Mouse (Mus musculus): ENCODE measurements around the gene Fitm1.
A peak's percentile ranks its signal among the peaks of the same experiment; 100 is the strongest.

The Fitm1 gene

DNA sequence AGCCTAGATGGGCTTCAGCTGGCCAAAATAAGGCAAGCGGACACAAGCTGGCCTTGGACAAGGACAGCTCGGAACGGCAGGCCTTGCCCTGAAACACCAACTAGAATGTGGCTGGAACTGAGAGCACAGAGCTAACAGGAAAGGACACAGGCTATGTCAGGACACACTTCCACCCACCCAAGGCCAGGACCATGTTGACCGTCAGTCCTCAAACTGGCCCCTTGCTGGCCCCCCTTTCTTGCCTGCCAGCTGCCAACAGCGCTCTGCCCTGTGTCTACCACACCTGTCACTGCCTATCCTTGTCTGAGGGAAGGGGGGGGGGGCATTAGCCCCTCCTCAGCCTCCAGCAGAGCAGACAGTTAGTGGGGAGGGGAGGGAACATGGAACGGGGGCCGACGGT, at the start of gene Fitm1:
Gene Fitm1 (plus strand): TSS at position 316 of the 400 bp plus-strand sequence.
- no peak for DNase-seq (ENCODE audit: low read depth in 2 of 2, low spot score in 2 of 2)

DNA sequence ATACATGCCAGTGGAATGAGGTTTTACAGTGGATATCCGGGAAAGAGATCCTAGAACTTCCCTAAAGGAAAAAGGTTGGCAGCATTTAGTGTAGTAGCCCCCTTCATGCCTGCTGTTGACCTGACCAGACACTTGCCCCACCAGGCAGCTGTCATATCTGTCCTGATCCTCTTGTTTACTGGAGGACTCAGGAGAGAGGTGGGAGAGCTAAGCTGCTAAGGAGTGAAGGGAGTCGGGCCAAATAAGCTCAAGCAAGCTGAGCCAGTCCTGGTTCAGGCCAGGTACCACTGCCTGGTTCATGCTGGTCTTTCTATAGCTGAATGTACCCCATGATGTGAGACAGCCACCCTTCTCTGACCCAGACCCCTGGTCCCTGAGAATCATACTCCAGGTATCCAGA, 48.7 kb upstream of the Fitm1 start:
- DNase-seq (ENCODE audit: low read depth in 2 of 2, low spot score in 2 of 2) = no peak

DNA sequence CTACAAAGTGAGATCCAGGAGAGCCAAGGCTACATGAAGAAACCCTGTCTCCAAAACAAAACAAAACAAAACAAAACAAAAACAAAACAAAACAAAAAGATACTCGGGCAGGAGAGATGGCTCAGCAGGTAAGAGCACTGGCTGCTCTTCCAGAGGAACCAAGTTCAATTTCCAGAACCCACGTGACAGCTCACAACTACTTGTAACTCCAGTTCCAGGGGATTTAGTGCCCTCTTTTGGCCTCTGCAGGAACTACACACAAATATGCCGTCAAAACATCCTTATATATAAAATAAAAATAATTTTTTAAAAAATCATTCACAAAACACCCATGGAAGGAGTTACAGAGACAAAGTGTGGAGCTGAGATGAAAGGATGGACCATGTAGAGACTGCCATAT, 47.5 kb upstream of the Fitm1 start:
- DNase-seq (ENCODE audit: low read depth in 2 of 2, low spot score in 2 of 2) = peak; percentile 19 to 32

DNA sequence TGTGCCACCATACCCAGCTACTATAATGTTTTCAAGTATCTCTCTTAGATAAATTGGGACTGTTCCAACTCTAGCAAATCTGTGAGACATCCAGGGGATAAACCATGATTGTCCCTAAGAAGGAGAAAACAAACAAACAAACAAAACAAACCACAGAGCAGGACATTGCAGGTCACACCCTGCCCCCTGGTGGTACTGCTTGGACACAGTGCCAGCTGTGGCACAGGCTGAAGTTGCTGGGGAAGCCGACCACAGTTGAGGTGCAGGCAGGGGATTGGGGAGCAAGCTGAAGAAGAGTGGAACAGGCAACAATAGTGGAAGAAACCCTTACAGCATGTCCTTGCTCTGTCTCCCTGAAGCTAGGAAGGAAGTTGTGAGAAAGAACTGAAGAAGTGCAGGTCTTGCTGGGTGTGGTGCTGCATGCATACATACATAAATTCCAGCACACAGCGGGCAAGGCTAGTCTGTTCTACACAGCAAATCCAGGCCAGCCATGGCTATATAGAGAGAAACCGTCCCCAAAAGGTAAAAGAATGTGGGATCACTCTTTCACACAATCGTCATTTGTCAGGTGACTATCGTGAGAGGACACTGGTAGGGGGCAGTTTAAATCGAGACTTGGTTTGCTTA, 39.2 kb upstream of the Fitm1 start:
- peak in 1 of 2 experiments; percentile 10 for DNase-seq (ENCODE audit: low read depth in 2 of 2, low spot score in 2 of 2)

DNA sequence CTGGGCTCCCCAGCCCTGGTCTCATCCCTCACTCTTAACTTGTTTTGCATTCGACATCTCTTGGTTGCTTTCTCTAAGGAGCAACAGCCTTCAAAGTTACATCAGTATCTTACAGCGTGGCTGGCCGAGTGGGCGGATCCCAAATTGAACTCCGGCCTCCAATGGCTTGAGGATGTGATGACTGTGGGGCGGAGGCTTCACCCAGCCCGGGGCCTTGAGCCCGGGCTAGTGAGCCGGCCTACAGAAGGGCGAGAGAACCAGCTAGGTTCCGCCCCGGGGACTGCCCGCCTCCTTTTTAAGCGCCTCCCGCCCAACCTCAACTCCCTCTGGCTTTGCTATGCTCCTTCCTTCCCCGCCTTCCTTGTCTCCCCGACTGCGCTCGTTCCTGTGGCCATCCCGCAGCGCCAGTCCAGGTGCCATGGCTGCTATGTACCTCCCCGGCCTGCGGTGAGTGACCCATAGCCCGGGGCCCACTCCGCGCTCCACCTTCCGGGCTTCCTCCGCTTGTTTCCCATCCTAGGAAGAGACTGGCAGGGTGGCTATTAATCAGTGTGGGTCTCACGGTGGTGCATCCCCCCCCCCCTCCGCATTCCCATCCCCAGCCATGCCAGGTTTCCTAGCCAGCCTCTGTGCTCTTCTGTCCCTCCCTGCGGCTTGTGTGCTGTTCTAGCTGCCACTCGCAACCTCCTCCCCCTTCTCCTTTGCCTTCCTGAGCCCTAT, 35.2 kb upstream of the Fitm1 start, which contains the start of gene Pck2:
Gene Pck2 (plus strand): TSS at position 200 of the 720 bp plus-strand sequence.
- peak in 1 of 2 experiments; percentile 34 for DNase-seq (ENCODE audit: low read depth in 2 of 2, low spot score in 2 of 2)

DNA sequence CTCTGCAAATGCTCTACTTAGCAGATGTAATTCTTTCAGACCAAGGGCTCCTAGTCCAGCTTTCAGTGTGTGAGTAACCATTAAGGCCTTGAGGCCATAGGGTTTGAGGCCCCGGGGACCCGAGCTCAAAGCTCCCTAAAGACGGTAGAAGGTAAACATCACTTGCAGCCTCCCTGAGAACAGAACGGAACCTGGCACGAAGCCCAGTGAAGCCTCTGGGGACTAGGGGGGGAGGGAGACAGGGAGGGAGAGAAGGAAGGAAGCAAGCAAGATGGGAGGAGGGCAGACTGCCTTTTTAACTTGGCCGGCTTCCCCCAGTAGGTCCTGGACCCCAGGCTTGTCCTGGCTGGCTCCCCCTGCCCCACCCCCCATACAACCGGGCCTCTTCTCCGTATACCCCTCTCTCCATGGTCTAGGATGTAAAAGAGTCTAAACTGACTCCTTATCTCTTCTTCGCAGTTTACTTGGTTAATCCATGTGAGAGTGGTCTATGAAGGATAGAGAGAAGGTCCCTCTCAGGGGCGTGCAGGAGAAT, 34.6 kb upstream of the Fitm1 start:
- DNase-seq (ENCODE audit: low read depth in 2 of 2, low spot score in 2 of 2) = peak; percentile 20 to 53

DNA sequence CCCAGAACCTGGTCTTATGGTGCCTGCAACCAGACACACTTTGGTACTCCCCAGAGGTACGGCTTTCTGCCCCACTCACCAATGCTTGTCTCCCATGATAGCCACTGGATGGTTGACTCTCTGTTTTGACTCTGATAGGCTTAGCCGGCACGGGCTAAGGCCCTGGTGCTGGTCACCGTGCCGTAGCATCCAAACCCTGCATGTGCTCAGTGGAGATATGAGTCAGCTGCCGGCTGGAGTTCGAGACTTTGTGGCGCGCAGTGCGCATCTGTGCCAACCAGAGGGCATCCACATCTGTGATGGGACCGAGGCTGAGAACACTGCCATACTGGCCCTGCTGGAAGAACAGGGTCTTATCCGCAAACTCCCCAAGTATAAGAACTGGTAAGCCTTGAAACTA, 33.1 kb upstream of the Fitm1 start:
- DNase-seq (ENCODE audit: low read depth in 2 of 2, low spot score in 2 of 2) = no peak

DNA sequence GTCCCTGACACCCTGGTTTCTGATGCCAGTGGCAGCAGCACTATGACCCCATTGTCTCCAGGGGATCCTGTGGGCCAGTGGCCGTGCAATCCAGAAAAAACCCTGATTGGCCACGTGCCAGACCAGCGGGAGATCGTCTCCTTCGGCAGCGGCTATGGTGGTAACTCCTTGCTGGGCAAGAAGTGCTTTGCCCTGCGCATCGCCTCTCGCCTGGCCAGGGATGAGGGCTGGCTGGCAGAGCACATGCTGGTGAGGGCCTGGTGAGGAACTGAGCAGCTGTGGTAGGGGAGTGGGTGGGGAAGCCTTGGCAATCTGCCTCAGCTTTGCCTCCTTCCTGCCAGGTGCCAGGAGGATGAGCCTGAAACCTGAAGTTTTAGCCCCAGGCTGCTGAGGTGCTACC, 31.1 kb upstream of the Fitm1 start:
- no peak for DNase-seq (ENCODE audit: low read depth in 2 of 2, low spot score in 2 of 2)

DNA sequence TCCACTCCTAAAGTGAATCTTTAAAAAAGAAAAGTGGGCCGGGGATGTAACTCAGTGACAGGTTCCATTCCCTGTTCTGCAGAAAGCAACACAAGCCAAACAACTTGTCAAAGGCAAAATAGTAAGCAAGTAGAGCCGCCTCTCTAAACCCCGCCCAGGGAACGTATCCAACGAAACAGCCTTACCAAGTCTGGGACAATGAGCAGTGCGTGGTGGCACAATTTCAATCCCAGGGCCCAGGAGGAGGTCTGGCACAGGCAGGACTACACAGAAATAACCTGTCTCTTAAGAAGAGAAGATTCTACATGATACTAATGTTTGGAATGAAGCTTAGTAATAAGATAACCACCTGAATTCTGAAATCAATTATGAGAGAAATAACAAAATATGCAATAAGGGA, 25.2 kb upstream of the Fitm1 start:
- no peak for DNase-seq (ENCODE audit: low read depth in 2 of 2, low spot score in 2 of 2)

DNA sequence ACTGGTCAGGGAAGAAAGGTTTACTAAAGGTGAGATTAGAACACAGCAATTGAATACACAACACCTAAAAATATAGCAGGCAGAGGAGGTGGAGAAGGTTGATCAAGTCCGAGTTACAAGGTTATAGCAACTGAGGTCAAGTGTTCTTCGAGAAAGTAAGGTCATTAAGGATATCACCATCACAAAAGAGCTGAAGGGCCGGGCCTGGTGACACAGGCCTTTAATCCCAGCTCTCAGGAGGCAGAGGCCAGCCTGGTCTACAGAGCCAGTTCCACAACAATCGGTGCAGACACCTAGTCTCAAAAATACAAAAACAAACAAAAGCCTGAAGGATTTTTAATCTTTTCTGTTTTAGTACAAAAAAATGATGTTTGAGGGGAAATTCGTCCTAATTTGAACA, 24.1 kb upstream of the Fitm1 start:
- no peak for DNase-seq (ENCODE audit: low read depth in 2 of 2, low spot score in 2 of 2)

DNA sequence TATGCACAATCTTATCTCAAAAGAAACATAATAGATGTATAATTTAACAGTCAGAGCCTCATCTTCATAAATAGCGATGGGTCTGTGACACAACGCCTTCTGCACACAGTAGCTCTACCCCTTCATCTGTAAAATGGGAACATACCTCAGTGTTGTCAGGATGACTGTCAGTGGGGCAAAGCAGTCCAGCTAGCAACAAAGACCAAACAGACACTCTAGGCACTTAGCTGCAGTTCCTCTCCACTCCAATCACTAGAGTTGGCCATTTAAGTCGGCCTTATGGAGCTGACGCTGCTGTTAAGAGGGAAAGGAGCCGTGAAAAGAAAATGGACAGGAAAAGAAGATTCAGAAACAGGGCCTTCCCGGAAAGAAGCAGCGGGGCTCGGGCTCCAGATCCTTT, 23.6 kb upstream of the Fitm1 start:
- no peak for DNase-seq (ENCODE audit: low read depth in 2 of 2, low spot score in 2 of 2)

DNA sequence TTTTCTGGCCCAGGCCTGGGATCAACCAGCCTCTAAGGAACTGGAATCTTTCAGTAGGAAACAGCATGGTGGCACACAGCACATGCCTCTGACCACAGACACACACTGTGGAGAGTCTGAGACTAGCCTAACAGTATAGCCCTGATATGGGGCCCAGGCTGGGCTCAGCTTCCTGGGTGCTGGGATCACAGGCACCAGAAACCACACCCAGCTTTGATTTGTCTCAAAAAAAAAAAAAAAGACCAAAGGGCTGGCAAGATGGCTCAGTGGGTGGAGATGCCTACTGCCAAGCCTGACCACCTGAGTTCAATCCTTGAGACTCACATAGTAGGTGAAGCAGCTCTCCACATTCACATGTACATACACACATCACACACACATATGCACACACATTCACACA, 20.8 kb upstream of the Fitm1 start:
- DNase-seq (ENCODE audit: low read depth in 2 of 2, low spot score in 2 of 2) = no peak

DNA sequence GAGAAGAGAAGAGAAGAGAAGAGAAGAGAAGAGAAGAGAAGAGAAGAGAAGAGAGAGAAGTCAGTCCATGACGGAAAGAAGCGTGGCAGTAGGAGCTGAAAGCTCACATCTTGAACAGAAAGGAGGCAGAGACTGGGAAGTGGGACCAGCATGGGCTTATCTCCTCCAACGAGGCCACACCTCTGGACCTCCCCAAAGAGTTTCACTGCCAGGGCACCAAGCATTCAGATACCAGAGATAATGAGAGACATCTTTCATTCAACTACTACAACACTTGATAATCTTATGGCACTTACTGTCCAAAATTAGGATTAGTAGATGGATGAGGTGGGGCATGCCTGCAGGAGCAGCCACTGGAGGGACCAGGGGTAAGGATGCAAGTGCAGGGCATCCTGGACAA, 19.6 kb upstream of the Fitm1 start:
- no peak for DNase-seq (ENCODE audit: low read depth in 2 of 2, low spot score in 2 of 2)

DNA sequence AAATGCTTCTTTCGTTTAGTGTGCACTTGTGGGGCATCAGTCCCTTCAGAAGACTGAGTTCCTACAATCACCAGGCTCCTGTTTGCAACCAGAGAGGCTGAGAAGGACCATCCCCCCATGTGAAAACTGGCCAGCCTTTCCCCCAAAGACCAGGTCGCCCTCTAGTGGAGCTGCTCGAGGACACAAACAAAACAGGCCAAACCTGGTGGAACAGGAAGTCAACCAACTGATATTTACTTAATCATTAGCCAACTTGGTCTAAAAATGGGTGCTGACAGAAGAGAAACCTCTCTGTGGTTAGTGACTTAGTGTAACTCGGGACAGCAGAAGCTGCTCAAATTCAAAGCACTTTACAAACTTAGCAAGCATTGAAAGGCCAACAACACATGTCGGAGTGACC, 18.4 kb upstream of the Fitm1 start:
- DNase-seq (ENCODE audit: low read depth in 2 of 2, low spot score in 2 of 2) = peak; percentile 51 to 68

DNA sequence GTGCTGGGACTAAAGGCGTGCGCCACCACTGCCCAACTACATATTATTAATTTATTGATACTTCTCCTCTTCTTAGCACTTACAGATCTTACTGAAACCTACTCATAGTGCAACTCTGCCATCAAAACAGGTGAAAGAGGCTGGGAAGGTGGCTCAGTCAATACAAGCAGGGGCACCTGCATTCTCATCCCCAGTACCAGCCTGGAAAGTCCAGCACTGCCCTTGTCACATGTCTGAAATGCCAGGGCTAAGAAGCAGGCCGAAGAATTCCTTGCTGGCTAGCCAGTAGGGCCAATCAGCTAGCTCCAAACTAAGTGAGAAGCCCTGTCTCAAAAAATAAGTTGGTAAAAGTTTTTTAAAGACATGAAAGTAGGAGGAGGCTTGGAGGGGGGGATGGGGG, 17.8 kb upstream of the Fitm1 start:
- no peak for DNase-seq (ENCODE audit: low read depth in 2 of 2, low spot score in 2 of 2)

DNA sequence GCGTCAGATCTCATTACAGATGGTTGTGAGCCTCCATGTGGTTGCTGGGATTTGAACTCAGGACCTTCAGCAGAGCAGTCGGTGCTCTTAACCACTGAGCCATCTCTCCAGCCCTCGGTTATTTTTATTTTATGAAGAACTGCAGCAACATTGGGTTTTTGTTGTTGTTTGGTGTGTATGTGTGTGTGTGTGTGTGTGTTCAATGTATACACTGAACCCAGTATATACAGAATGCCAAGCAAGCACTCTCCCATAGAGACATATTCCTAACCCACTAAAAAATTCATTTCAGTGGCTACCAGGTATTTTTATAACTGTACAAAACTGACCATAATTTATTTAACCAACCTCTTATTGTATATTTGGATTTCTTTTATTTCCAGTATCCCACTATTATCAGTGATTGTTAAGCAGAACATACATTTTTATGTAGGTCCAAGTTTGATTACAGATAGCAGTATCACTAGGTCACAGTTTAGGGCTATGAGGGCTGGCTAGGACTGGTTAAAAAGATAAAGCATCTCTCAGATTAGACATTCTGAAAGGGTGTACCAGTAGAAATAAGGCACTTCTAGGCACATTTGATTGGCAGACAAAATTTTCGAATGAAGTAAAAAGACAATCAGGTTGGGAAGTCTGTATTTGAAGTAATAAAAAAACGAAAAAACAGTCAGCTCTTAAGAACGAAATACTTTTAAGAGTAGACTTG, 16.5 kb upstream of the Fitm1 start:
- DNase-seq (ENCODE audit: low read depth in 2 of 2, low spot score in 2 of 2) = no peak

DNA sequence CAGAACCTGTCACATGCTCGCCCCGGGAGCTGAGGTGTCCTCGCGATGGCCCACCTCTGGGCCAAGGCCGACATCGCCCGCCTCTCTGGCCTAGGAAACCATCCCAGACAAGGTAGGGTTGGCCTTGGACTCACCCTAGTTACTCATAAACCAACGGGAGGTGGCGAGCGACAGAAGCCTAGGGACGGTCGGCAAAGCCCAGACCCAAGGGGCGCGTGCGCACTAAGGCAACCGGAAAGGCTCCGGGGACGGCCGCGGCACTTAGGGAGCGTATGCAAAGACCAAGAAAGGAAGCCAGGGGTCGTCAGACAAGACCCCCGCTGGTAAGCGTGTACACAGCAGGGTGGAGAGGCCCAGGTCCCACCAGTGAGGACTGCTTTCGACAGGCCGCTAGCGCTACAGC, 15.6 kb upstream of the Fitm1 start, which contains the start of gene Dcaf11:
Gene Dcaf11 (plus strand): TSS at position 208 of the 403 bp plus-strand sequence.
- peak; percentile 68 to 77 for DNase-seq (ENCODE audit: low read depth in 2 of 2, low spot score in 2 of 2)

DNA sequence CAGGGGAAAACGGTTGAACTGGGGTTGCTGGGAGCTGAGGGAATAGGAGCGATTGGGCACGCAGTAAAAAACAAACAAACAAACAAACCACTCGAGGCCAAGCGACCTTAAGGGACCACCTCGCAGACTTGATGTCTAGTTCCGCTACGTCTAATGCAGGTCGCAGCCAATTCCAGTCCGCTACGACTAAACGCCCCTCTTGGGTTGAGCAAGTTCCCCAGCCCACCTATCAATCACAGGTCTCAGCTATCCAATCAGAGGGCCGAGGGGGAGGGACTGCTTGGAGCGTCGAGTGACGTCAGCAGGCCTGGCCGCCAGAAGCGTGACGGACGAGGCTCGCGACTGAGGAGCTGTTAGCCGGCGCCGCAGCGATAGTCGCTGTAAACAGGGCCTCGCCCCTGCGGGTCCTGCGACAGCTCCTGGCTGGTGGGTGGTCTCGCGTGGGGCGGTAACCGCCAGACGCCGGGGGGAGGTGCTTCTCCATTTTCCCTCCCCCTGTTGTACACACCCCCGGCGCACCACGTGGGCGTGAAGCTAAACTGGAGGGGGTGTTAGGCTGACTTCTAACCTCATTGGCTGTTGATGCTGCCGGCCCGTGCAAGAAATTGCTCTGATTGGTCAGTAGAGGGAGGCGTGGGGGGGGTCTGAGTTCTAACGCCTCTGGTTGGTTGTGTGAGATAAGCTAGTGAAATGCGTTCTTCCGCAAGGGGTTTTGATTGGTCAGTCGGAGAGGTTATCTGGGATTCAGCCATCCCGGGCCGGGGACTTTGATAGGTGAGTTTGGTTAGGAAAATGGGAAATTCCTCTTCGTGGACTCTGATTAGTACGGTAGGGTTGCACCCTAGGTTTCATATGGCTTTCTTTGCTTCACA, 15.0 kb upstream of the Fitm1 start, which contains the start of gene A730061H03Rik:
Gene A730061H03Rik (minus strand): TSS at position 205 of the 872 bp plus-strand sequence.
- peak; percentile 96 to 98 for DNase-seq (ENCODE audit: low read depth in 2 of 2, low spot score in 2 of 2)

DNA sequence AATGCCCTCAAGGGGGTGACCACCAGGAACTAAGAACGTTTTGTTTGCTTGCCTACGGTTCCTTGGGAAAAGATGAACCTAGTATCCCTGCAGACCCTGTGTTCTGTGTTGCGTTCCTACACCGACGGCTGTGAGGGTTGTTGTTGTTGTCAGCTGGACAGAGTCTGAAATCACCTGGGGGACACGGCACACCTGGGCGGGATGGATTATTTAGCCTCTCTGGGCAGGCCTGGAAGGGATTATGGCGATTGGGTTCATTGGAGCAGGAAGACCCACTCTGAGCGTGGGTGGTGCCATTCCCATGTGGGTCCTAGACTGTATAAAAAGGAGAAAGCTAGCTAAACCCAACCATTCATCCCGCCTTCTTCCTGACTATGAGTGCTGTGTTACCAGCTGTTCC, 13.6 kb upstream of the Fitm1 start:
- DNase-seq (ENCODE audit: low read depth in 2 of 2, low spot score in 2 of 2) = no peak

DNA sequence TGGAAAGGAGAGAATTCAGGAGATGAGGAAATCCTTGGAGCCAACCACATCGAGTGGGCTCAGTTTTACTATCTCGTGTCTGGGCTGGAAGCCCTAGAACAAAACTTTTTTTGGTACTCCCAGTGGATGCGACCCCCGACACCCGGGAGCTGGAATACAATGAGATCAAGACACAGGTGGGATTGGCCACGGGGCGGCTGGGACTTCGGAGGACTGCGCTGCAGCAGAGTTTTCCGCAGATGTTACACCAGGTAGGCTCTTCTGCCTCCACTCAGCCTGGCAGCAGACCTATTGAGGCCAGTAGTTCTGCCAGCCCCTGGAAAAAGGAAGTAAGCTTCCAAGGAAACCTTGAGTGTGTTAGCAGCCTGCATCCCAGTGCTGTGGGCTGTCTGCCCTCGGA, 12.2 kb upstream of the Fitm1 start:
- DNase-seq (ENCODE audit: low read depth in 2 of 2, low spot score in 2 of 2) = no peak

DNA sequence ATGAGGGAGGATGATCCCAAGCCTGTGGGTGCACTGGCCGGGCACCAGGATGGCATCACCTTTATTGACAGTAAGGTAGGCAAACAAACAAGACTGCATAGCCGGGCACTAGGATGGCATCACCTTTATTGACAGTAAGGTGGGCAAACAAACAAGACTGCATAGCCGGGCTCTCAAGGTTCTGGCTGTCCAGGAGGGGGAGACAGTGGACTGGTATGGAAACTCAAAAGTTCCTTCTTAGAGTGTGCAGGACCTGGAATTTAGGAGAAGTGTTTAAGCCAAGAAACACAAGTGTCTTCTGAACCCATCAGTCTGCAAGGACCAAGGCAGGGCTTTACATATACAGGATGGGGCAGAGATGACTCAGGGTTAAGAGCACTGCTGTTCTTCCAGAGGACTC, 9.7 kb upstream of the Fitm1 start:
- DNase-seq (ENCODE audit: low read depth in 2 of 2, low spot score in 2 of 2) = no peak
